Mouse (Mus musculus): ENCODE data around the gene Mia.

Mia gene

DNA sequence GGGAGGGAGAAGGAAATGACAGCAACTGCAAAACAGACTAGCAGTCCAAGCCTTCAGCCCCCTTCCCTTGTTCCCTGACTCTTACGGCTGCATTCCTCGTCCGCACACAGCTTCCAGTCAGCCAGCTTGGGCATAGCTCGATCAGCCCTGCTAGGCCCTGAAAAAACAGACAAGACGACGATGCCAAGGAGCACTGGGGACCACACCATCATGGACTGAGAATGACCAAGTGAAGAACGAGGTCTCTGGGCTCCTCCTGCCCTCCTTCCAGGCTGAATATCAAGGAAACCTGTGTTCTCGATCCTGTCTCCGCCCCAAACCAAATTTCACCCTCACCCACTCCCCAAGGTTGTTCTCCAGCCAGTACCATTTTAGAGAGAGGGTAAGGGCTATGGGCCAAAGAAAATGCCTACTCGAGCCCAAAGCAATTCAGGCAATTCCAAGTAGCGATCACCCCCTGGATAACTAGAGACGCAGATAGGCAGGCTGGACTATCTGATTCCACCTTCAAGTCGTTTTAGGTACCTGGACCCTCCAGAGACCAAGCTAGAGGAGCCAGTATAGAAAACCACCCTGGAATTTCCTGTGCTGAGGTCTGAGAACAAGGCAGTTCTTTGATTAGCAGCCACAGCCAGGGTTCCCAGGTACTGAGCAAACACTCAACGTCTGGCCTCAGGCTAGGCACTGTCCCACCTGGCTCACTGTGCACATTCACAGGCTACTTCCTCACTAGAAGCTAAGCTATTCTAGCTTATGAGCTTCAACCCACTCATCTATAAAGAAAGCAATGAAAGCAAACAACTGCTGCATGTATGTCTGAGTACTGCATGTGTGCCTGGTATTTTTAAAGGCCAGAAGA lies at the start of gene Mia, which contains the start of gene Gm21983:
Gene Mia (minus strand): TSS at position 321 of the 859 bp plus-strand sequence.
Gene Gm21983 (minus strand): TSS at position 250 of the 859 bp plus-strand sequence.
- no peak for DNase-seq

DNA sequence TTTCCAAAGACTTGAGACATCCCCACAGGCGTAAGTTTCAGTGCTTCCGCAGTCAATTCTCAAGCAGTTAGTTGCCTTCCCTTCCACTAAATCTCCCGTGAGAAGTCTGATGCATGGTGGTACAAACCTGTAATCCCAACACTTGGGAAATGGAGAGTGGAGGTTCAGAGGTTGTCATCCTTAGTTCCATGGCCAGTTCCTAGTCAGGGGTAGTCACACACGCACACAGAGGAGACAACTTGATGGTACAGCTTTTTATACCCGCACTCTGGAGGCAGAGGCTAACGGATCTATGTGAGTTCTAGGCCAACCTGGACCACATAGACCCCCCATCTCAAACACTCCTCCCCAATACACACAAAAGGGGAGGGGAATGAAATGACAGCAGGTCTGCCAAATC lies 47.9 kb upstream of the Mia start:
- DNase-seq, result no peak

DNA sequence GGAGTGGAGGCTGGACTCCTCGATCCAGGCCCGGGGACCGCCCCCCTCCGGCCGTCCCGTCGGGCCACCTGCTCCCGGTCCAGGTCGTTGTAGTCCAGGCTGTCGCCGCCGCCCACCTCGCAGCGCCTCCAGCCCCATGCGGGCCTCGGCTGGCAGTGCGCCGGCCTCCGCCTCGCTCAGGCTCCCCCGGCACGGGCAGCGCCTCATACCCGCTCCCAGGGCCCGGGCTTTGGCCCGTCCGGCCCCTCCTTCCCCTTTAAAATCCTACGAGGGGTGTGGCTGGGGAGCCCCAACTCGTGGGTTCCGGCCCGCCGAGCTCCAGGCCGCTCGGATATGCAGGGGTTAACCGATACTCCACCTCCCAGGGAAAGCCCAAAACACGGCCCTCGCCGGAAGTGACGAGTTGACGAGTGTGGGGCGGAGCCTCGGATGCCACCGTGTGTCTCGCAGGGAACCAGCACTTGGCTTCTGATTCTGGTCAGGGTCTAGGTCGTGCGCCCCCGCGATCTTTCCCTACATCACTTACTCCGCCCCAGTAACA lies 47.4 kb upstream of the Mia start, which contains the start of gene Itpkc:
Gene Itpkc (minus strand): TSS at position 381 of the 541 bp plus-strand sequence.
- peak; percentile 89 for DNase-seq

DNA sequence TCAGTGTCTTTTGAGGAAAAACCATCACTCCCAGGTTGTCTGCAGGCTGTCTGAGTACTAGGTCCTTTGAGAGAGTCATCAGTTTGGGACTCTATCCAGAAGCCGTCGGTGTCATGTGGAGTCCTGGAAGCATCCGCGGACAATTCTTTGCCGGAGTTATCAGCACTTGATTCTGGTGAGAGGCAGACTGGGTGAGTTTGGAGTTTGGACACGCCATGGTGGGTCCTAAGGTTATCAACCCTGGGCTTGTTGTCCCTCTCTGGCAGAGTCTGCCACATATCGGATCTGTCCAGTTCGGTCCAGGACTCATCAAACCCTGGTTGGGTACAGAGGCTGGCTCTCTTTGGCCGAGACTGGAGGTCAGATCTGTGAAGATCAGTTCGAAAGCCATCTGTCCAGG lies 46.7 kb upstream of the Mia start:
- peak; percentile 77 for DNase-seq

DNA sequence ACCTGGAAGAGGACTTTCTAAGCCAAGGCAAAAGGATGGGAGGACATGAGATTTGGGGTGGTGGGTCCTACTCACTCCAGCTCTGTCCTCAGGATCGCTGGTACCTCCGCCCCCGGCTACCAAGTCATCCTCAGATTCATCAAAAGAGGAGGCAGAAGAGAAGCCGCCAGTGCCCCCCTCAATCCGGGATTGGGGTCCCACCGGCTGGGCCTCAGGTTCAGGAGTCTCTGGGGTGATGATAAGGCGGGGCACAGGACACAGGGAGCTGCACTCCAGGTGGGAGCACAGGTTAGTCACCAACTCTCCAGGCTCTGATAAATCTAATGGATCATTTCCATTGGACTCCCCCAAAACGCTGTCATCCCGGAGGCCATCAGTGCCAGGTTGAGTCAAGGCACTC lies 46.3 kb upstream of the Mia start:
- DNase-seq, result no peak

DNA sequence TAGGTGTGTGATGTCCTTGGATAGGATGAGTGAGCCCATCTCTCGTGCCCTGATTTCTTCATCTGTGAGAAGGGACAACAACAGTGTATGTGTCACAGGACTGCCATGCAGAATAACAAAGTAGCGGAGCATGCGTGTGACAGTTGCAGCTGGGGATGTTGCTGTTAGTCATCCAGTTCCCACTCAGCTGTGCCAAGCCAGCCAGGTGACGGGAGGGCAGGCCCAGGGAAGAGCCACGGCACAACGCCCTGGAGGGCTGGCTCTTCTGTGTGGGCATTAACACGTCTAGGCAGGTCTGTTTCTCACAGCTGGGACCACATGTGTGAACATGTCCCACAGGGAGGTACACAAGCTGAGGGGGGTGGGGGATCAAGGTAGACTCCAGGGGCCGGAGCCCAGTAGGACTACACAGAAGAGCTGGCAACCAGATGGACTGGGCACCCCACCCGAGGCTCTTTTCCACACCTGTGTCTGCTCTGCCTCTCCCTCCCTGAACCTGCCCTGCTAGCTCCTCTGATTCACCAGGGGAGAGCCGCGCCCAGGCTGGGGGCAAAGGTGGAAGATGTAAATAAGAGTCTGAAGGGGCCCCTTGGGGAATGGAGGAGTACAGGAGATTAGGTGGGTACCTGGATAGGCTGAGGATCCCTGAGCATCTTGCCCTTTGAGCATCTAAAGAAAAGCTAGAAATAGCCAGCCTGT lies 44.1 kb upstream of the Mia start:
- no peak for DNase-seq

DNA sequence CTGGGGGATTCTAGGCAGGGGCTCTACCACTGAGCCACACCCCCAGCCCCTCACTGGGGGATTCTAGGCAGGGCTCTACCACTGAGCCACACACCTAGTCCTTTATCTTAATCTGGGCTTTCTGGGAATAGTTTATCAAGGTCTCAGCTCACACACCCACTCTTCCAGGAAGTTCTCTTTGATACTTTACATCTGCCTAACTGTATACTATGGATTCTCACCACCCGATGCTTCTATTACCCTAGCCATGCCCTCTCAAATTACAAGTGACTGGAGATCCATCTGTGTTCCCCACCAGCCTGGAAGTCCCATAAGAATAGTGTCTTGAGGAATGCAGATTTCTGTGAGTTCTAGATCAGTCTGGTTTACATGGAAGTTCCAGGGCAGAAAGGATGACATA lies 41.6 kb upstream of the Mia start:
- no peak for DNase-seq

DNA sequence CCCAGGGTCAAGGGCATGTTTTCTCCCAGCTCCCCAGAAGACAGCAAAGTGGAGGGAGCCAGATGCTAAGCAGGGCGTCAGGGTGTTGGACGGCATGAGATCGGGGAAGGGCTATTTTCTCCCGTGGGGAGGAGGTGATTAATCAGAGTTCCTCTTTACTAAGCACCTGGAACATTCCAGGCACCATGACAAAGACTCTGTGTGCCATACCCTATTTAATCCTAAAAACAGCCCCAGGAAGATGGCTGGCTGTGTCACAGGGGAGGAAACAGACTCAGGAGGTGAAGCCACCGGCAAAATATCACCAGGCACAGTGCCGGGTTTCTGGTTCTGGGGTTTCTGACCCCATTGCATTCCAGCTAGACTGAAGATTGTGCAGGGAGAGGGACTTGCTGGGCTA lies 41.0 kb upstream of the Mia start:
- DNase-seq, result no peak

DNA sequence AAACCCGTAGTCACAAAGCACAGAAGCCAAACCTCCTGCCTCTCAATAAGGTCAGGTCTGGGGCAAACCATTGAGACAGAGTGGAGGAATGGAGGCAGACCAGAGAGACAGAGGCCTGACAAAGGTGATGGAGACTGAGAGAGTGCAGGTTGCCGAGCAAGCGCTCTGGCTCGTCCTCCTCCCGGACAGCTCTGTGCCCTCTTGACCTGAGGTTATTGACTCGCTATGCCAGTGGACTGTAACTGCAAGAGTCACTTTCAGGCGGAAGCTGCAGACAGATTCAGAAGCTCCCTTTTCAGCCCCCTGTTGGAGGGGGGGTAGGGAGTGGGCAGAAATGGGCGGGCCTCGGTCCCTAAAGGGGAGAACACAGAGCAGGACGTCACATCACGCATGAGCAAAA lies 39.0 kb upstream of the Mia start:
- no peak for DNase-seq

DNA sequence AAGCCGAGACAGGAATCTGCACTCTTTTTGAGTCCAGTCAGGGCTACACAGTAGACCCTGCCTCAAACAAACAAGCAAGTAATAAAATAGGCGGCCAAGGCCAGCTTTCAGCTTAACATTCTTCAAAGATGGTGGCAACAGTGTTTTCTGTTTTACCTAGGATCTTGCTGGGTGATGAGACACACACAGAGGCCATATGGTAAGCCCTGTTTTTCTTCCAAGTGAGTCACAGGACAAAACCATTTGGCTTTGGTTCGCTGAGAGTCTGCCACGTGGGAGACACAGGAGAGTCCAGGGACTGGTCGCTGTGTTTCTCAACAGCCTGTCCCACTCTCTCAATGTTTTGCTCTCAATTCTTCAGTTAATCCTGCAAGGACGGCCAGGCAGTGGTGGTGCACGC lies 37.6 kb upstream of the Mia start:
- DNase-seq, result peak; percentile 85

DNA sequence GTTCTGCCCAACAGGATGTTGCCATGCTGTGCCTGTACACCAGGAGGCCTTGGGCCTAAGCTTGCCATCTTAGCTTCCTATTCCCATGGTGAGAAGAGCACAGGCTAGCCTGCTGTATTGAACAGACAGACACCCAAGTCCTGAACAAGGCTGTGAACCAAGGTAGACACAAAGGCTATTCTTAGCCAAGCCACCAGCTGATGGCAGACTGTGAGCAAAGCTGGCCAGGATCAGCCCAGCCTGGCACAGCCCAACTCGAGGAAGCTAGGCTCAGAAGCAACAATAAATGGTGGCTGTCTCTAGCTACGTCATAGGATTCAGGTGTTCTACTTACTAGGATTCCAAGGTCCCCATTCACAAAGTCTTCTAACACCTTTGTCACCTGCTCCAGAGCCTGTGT lies 31.7 kb upstream of the Mia start:
- no peak for DNase-seq

DNA sequence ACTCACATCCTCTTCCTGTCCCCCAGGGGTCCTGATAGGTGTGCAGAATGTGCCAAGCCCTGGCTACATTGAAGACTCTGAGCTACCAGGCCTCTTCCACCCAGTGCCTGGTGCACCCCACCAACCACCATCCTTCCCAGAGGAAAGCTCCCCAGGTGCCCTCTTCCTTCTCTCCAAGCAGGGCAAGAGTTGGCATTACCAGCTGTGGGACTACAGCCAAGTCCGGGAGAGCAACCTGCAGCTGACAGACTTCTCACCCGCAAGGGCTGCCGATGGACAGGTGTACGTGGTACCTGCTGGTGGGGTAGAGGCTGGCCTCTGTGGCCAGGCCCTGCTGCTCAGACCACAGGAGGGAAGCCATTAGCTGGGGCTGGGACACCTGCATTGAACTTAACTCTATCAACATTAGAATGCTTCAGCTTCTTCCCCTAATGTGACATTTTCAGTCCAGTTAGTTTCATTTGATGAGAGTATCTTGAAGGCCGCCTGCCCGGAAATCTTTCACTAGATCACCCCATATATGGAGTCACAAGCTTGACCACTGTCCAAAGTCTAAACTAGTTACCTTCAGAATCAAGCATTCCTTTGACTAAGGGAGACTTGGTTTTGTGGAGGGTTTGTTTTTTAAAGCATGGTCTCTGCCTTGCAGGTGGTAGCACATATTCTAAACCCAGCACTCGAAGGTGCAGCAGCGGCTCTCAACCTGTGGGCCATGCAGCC lies 22.9 kb upstream of the Mia start:
- DNase-seq, result peak; percentile 64

DNA sequence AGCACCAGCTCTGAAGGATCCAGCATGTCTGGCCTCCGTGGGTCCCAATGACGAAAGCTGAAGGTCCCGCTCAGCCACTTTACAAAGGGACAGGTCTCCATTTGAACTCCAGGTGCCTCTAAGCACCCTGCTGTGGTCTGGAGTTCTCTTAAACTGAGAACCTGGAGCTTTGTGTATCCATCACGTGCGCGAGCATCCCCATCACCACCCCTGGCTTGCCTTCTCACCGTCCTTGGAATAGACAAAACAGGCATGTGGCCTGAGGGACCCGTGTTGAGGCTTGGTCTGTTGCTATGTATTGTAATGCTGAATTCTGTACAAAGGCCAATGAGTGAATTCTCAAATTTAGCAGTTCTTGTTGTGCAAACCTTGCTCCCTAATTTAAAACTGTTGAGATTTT lies 17.8 kb upstream of the Mia start:
- DNase-seq, result no peak

DNA sequence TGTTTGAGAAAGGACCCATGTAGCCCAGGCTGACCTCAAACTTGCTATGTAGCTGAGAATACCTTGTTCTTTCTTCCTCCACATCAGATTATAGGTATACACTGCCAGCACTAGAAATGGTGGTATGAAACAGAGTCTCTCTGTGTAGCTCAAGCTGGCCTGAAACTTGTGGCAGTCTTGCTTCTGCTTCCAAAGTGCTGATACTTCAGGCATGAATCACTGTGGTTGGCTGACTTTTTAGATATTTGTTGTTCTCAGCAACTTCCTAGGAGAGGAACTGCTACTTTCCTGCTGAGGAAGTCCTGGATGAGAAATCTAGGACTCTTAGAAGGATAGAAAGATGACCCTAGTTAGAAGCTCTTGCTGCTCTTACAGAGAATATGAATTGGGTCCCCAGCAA lies 17.4 kb upstream of the Mia start:
- DNase-seq, result no peak

DNA sequence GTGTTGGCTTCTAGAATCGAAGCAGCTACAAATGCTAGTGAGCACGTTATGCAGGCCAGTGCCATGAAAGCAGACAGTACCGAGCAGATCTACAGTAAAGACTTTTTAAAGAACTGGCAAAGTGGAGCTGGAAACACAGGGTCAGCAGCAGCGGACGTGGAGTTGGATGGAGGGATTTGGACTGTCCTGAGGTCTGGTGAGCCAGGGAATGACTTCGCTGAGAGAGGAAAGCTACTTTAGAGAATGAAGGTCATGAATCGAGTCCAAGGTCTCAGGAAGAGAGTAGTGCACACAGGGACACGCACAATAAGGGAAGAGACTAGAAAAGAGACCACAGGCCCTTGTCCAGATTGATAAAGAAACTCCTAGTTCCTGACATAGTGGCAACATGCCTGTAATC lies 16.7 kb upstream of the Mia start:
- no peak for DNase-seq

DNA sequence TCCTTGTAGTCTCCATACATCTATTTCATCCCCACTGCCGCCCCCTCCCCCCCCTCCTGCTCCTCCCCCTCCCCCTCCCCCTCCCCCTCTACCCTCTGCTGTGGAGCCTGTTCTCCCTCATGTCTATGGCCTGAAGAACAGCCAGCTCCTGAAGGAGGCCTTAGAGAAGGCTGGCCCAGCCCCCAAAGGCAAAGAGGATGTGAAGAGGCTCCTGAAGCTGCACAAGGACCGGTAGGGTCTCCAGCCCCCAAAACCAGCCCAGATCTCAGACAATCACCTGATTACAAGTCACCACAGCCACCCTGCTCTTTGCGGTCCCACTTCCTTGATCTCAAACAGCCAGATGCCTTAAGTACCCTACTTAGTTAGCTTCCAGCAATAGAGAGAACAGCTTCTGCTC lies 16.2 kb upstream of the Mia start:
- DNase-seq, result no peak

DNA sequence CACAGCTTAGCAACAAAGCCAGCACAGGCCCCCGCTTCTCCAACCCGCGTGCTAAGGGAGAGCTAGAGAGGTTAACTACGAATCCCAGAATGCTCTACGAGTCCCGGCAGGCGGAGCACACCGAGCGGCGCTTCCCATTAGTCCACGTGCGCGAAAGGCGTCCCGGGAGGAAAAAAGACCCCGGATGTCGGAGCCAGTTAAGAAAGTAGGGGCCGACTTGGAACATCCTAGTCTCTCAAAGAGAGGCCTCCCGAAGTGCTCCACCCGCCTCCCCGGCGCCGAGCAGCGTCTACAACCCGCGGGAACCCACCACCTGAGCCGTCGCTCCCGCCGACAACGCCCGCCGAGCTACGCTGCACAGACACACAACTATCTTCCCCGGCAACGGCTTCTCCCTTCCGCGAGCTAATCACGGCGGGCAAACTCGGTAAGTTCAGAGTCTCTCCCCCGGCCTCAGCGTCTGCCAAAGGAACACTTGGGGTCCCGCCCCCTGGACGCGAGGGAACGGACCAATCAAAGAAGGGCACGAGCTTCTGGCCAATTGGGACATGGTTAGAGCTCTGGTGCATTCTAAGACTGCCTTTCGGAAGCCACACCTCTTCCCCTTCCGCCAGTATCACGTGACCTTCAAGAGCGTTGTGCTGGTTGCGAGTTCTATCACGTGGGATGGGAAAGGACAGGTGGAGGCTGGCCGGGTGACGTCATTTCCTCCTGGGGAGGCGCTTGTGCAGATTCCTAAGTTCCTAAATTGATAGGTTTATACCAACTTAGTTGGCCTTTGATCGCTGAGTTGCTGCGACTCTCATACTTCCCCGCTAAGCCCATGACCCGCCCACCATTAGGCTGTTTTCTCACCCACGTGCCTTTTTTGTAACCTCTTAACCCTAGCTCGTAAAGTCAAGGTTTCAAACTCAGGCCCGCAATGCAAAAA lies 15.0 kb upstream of the Mia start, which contains the start of the genes BC024978 and Snrpa:
Gene BC024978 (plus strand): TSS at position 101 of the 931 bp plus-strand sequence.
Gene Snrpa (minus strand): TSS at position 591 of the 931 bp plus-strand sequence.
- DNase-seq, result peak; percentile 99

DNA sequence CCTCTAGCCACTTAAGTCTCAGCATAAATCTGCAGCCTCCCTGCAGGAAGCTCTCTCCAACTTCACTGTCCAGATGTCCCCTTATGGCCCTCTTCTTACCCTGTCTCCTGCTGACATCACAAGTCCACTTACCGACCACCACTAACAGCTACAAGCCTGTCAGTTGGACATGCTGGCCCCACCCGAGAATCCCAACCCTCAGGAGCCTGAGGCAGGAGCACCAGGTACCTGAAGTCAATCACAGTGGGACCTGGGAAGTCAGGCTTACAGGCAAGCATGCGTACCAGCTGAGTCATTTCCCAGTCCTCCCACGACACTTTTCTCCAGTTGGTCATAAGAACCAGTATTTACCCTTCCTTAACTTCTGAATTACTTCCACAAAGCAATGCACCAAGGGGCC lies 12.8 kb upstream of the Mia start:
- no peak for DNase-seq

DNA sequence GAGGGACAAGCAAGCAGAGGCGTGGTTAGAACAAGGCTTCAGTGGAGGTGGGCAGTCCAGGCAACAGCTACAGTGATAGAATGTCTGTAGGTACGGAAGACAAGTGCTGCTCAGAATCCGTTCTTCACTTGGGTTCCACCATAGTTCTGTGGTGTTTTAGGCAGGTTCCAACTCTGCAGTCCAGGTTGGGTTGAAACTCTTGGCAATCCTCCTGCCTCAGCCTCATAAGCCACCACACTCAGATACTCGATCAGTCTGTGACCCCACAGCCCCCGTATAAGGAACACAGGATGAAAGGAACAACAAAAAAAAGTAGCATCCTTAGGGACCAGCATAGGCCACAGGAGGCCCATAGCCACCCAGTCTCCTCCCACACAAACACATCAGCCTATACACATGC lies 11.5 kb upstream of the Mia start:
- DNase-seq, result no peak

DNA sequence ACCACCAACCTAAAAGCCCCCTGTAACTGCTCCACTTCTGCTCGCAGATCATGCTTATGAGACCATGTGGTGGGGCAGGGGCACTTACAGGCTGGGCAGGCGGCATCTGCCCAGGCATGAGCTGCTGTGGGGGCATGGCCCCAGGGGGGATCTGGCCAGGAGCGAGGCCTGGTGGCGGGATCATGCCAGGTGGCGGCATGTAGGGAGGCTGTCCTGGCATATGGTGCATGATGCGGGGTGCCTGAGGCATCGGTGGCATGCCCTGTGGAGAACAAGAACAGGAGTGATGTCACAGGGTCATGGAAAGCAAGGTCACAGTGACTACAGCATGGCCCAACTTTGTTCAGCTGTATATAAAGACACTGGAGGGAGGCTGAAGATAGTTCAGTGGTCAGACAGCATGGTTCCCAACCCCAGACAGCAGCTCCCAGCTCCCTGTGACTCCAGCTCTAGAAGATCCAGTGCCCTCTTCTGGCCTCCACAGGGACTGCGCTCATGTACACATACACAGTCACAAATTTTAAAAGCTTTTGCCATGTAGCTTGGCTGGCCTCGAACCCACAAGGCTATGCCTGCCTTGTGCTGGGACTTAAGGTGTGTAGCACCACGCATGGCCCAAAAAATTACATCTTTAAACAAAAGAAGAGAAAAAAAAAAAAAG lies 8.4 kb upstream of the Mia start:
- DNase-seq, result no peak

DNA sequence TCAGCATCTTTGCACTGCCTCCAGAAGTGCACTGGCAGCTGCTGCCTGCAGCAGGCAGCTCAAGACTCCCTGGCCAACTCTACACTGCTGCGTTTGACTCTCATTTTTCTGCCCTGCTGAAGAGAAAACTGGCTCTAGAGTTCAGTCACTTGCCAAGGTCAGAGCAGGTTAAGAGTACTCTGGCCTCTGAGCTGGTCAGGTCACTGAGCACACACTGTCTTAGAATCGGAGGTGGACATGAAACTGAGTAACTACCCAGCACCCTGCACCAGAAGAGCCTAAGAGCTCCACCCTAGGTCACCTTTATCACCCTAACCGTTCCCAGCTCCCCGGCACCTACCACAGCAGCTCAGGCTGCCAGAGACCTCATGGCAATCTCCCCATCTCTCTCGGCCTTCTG lies 5.0 kb upstream of the Mia start:
- DNase-seq, result no peak

All from cerebellum, adult 9-10 months (tissue).